ENCODE assay signal across 14 mouse cellular contexts in genomic region chr13:112833895-112834263, GRCm38 (mm10). TPM values are rescaled to one million over a fixed set of nuclear protein-coding genes. Genes with fewer than 3 reads are reported as not detected.
DNase-seq lines count a peak whose midpoint lies in the region; ATAC-seq and TF ChIP-seq lines count a peak whose summit lies in the region.
"Had no signal": no experiment of that assay in that cellular context is flagged by ENCODE, and none has a peak within 500 bp of the region (broad histone marks: within the 10 kb centered on the region; RNA-seq: fewer than 3 reads in every experiment).

No protein-coding gene starts in this region.

- H3K27ac ChIP-seq in intestine, embryonic 16.5 days (ENCODE audit: low read length) = no peak overlapping the region
- no peak overlapping the region for H3K27ac ChIP-seq in intestine, postnatal 0 days (ENCODE audit: low read depth, low read length)
- H3K27ac ChIP-seq in neural tube, embryonic 14.5 days (ENCODE audit: low read depth, low read length) = no peak overlapping the region
- no peak overlapping the region for H3K27ac ChIP-seq in left cerebral cortex, adult 2 months

- WGBS in intestine, embryonic 16.5 days = 55% methylated on average over 3 of the region's 3 CpGs
- WGBS in intestine, postnatal 0 days = 52% methylated on average over 3 of the region's 3 CpGs
- whole genome bisulfite sequencing in neural tube, embryonic 14.5 days = 65% methylated on average over 3 of the region's 3 CpGs

- no peak overlapping the region for H3K4me3 ChIP-seq in intestine, embryonic 16.5 days (ENCODE audit: low read length)
- H3K4me3 ChIP-seq in intestine, postnatal 0 days (ENCODE audit: low read depth, low read length) = no peak overlapping the region
- no peak overlapping the region for H3K4me3 ChIP-seq in neural tube, embryonic 14.5 days (ENCODE audit: low read depth, low read length)
- H3K4me3 ChIP-seq in left cerebral cortex, adult 2 months = no peak overlapping the region
- H3K4me3 ChIP-seq: gastrocnemius, adult 2 months had no signal

- H3K4me1 ChIP-seq in intestine, embryonic 16.5 days (ENCODE audit: control insufficient read depth, insufficient read depth, low read length) = no peaks in the 10 kb centered on the region
- no peaks in the 10 kb centered on the region for H3K4me1 ChIP-seq in intestine, postnatal 0 days (replicated peaks; ENCODE audit: control insufficient read depth, insufficient read depth, low read length)
- peaks cover 8% of the 10 kb centered on the region; the same call in 1 of the 2 replicates for H3K4me1 ChIP-seq in neural tube, embryonic 14.5 days (ENCODE audit: control insufficient read depth, insufficient read depth, low read length)

- H3K9ac ChIP-seq in intestine, embryonic 16.5 days (ENCODE audit: low read depth, low read length) = no peak overlapping the region
- no peak overlapping the region for H3K9ac ChIP-seq in intestine, postnatal 0 days (ENCODE audit: low read depth, low read length)
- H3K9ac ChIP-seq in neural tube, embryonic 14.5 days (replicated peaks; ENCODE audit: low read depth, low read length) = no peak overlapping the region

- TF ChIP-seq CTCF in intestine, postnatal 0 days (IDR thresholded peaks at IDR 0.05; ENCODE audit: low read depth) = no peak
- no peak for TF ChIP-seq CTCF in left cerebral cortex, adult 2 months (IDR thresholded peaks at IDR 0.05)

- no peaks in the 10 kb centered on the region for H3K36me3 ChIP-seq in intestine, embryonic 16.5 days (ENCODE audit: control insufficient read depth, insufficient read depth, low read length)
- H3K36me3 ChIP-seq in intestine, postnatal 0 days (ENCODE audit: control insufficient read depth, insufficient read depth) = no peaks in the 10 kb centered on the region
- H3K36me3 ChIP-seq in neural tube, embryonic 14.5 days (ENCODE audit: control insufficient read depth, insufficient read depth, low read length) = no peaks in the 10 kb centered on the region

- no peaks in the 10 kb centered on the region for H3K27me3 ChIP-seq in intestine, embryonic 16.5 days (replicated peaks; ENCODE audit: control insufficient read depth, insufficient read depth, low read length)
- no peaks in the 10 kb centered on the region for H3K27me3 ChIP-seq in intestine, postnatal 0 days (replicated peaks; ENCODE audit: control insufficient read depth, insufficient read depth, low read length)
- H3K27me3 ChIP-seq in neural tube, embryonic 14.5 days (ENCODE audit: control insufficient read depth, insufficient read depth, low read length) = no peaks in the 10 kb centered on the region

- no peak overlapping the region for H3K4me2 ChIP-seq in intestine, embryonic 16.5 days (ENCODE audit: low read depth, low read length)
- H3K4me2 ChIP-seq in intestine, postnatal 0 days (replicated peaks; ENCODE audit: low read depth) = no peak overlapping the region
- H3K4me2 ChIP-seq in neural tube, embryonic 14.5 days (ENCODE audit: low read depth, low read length) = no peak overlapping the region

- 0 out of 2 replicates have a peak, but pooled peaks have one; percentile 43 for ATAC-seq in intestine, embryonic 16.5 days
- no peak for ATAC-seq in intestine, postnatal 0 days
- ATAC-seq in neural tube, embryonic 14.5 days (ENCODE audit: low read depth) = peak; percentile 17; the same call in 1 of the 2 replicates

- H3K9me3 ChIP-seq in intestine, embryonic 16.5 days (ENCODE audit: control insufficient read depth, low read length) = no peaks in the 10 kb centered on the region
- no peaks in the 10 kb centered on the region for H3K9me3 ChIP-seq in intestine, postnatal 0 days (ENCODE audit: control insufficient read depth)
- H3K9me3 ChIP-seq in neural tube, embryonic 14.5 days (ENCODE audit: control insufficient read depth, low read length) = no peaks in the 10 kb centered on the region

- DNase-seq in cerebellum, adult 9-10 months = peak; percentile 36
- no peak for DNase-seq in cerebellum, postnatal 4 days (ENCODE audit: low spot score in 2 of 2)
- no peak for DNase-seq in neural tube, embryonic 10.5 days (ENCODE audit: extremely low spot score, low spot score)
- DNase-seq in left cerebral cortex, adult 2 months (ENCODE audit: extremely low spot score in 1 of 2, low spot score in 2 of 2) = no peak
- no peak for DNase-seq in frontal cortex, postnatal 25 days (ENCODE audit: low spot score in 2 of 2)
- DNase-seq: adrenal gland, postnatal 14 days; gastrocnemius, adult 2 months; heart, postnatal 14 days; kidney, adult 11 months; lung, adult 2 months; right cerebral cortex, postnatal 14 days had no signal

- intact Hi-C loops in left cerebral cortex, adult 2 months (cut with DNase I) = no loop called here

RNA-seq across cellular contexts. Expression of gene Plpp1, which starts 33.3 kb away (rescaled TPM):
- 94.5 and 97.3 TPM in 2 replicates for polyA plus RNA-seq in intestine, embryonic 16.5 days (2015; fragmentation: Nextera tagmentation; extraction: Ambion mirVana)
- polyA plus RNA-seq in intestine, postnatal 0 days (2015; fragmentation: Nextera tagmentation; extraction: Ambion mirVana) = 91.0 and 98.5 TPM in 2 replicates
- 61.5 and 66.1 TPM in 2 replicates for polyA plus RNA-seq in neural tube, embryonic 14.5 days (2014; fragmentation: Nextera tagmentation; extraction: Ambion mirVana)
- total RNA-seq in left cerebral cortex, adult 2 months (2021) = 10 to 100 TPM; 26.8 to 27.4 TPM
